Mouse (Mus musculus) T-cell, adult 2 months (primary cell): Measurements from ENCODE around the gene Olfr1048.
"Not testable (repeated sequence)": the region's sequence is repeated elsewhere in the genome, so short reads cannot be mapped to it uniquely, and the experiment has no call there.

ENCODE experiments used
- DNase-seq: peaks from one replicate; pipeline ENCODE4 v3.0.0; 2022; ENCODE audit warnings: low spot score

Olfr1048 gene

DNA sequence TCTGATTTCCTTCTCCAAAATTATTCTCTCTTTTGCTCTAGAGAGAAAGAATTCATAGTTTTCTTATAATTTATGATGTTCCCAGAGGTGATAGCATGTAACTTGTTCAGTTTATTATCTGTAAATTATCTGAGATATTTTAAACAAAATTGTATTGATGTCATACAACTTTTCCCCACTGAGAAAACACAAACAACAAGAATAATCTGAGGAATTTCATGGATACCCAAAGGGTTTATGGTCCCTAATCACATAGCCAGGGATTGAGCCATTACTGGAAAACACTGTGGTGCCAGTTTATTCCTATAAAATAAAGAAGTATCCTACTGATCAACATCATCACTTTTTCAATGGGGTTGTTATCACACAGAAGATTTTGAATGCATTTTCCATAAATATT lies at the start of gene Olfr1048:
Gene Olfr1048 (minus strand): TSS at position 101 of the 400 bp plus-strand sequence.
- no peak for DNase-seq

DNA sequence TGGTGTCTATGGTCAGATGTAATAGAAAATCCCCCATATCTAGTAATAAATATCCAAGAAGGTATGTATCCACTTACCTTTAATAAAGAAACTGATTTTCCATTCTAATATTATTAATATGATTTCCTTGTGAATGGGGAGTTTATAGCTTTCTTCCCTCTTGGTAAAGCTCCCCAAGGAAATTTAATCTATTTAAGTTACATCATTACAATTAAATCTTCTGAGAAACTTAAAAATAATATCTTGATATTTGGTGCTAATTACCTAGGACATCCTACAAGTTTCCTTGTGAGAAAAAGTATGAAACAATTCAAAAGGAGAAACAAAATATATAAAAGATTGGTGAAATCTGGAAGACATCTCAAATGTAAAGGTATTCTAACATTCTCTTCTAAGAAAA lies 38.9 kb upstream of the Olfr1048 start, which contains the start of gene Olfr1051:
Gene Olfr1051 (minus strand): TSS at position 101 of the 400 bp plus-strand sequence.
- not testable (repeated sequence) for DNase-seq

DNA sequence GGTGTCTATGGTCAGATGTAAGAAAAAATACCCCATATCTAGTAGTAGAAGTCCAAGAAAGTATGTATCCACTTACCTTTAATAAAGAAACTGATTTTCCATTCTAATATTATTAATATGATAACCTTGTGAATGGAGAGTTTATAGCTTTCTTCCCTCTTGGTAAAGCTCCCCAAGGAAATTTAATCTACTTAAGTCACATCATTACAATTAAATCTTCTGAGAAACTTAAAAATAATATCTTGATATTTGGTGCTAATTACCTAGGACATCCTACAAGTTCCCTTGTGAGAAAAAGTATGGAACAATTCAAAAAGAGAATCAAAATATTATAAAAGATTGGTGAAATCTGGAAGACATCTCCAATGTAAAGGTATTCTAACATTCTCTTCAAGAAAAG lies 18.1 kb upstream of the Olfr1048 start, which contains the start of gene Olfr1049:
Gene Olfr1049 (minus strand): TSS at position 101 of the 400 bp plus-strand sequence.
- not testable (repeated sequence) for DNase-seq

DNA sequence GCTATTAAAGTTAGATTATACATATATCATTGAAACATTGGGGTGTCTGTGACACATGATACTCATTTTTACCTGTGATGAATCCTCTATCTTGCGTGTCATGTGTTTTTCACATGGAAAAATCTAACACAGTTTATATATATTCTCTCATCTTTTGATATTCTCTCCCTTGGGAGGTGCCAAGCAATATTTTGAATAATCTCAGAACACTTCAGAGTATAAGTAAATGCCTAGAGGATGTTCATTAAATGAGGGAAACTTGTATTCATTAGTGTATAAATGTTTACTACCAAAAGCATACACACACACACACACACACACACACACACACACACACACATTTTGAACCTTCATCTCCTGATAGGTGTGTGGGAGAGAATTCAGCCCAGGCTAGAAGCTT lies 8.8 kb downstream of the Olfr1048 start, which contains the start of gene Olfr1047:
Gene Olfr1047 (minus strand): TSS at position 101 of the 400 bp plus-strand sequence.
- no peak for DNase-seq

DNA sequence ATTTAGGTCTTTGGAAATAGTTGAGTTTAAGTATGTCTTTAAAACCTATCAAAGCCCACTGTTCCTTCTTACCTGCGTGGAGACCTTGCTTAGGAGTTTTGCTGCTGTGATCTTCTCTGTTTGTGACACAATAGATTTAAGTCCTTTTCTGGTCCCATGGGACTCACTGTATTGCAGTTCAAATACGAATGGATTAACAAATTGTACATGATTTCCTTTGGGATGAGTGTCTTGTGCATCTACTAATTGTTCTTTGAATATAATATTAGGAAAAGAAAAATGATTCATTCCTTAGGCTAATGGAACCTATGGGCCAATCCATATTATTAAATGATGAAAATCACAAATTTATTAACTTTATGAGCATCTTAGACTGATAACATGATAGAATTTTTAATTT lies 20.9 kb downstream of the Olfr1048 start, which contains the start of gene Olfr1046:
Gene Olfr1046 (minus strand): TSS at position 101 of the 400 bp plus-strand sequence.
- no peak for DNase-seq

DNA sequence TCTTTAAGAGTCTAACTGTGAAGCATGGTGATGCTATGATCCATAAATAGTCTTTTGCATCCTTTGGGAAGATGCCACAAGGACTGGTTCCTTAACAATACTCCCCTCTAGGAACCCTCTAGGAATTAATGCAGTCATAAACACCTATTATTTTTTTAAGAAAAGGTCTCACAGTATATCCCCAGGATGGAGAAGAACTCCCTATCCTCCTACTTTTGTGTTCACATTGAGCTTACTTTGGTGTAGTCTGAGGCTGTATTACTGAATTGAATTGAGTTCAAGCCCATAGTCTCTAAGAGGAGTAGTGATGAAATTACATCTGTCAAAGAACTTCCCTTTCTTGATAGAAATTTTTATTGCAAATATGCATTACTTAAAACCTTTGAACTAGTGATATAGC lies 37.2 kb downstream of the Olfr1048 start, which contains the start of gene Olfr1045:
Gene Olfr1045 (minus strand): TSS at position 101 of the 400 bp plus-strand sequence.
- no peak for DNase-seq

DNA sequence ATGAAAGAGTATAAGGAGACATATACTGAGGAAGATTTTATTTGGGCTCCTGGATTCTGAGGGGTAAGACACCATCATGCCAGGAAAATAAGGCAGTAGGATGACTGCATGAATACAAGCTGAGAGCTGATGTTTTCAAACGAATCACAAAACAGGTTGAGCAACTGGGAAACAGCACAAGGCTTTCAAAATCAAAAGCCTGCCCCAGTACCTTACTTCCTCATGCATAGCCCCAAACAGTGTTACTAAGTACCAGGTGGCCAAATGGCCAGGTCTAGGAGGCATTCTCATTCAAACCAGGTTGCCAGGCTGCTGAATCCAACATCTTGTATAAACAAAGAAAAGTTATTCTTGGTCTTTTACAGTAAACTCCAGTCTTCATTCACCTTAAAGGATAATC lies 44.2 kb downstream of the Olfr1048 start:
- no peak for DNase-seq

DNA sequence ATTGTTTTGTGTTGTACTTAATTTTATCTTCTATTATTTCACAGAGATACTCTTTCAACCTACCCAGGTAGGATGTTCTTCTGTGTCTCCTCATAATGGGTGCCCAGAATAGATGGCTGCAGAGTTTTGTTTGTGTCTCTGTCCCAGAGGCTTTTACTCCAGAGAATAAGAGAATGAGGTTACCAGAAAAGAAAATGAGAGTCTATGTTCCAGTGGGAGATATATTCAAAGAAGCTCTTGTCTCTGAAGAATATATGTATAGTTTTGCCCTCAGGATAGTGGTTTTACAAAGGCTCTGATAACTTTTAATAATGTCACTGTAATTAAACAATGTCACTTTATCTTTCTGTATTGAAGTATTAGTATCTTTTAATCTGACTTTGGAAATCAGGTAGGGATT lies 54.5 kb downstream of the Olfr1048 start, which contains the start of gene Olfr52:
Gene Olfr52 (minus strand): TSS at position 101 of the 400 bp plus-strand sequence.
- no peak for DNase-seq
